Mouse (Mus musculus): ENCODE results near the gene Adcy3.

DNA sequence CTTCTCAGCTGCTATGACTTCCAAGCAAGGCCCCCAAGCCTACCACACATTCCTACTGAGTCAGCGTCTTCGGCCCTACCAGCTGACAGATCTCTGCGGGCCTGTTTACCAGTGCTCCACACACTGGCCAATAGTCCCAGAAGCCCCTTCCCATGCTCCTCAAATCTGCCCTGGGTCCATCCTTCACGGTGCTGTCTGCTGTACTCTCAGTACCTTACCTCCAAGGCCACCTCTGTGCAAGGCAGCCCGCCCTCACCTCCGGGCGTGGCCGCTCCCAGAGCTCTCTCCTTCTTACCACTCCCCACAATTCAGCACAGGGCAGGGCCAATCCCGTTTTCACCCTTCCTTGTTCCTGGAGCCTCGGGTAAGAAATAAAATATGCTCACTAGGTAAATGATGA is 112.8 kb downstream of the Adcy3 start:
- TF ChIP-seq CTCF (IDR thresholded peaks at IDR 0.05; ENCODE audit: borderline replicate concordance, insufficient read depth, low read length): no peak
- no peak for TF ChIP-seq POLR2A (IDR thresholded peaks at IDR 0.05; ENCODE audit: low read depth, low read length)
